Mouse (Mus musculus) brain, adult 2 months (tissue): ENCODE data around the gene Dnajc10.
A peak's percentile ranks its signal among the peaks of the same experiment; 100 is the strongest.

Experiments used
- DNase-seq: peaks from one replicate; pipeline ENCODE4 v3.0.0; 2011; ENCODE audit warnings: low read depth, low spot score

Dnajc10 gene

GRCm38 (mm10) chr2:80340537-80340936, 25.3 kb downstream of the Dnajc10 start:
- DNase-seq: no peak

- no peak for DNase-seq
Measured at GRCm38 (mm10) chr2:80354531-80354930, 39.3 kb downstream of the Dnajc10 start.

- peak; percentile 52 for DNase-seq
Measured at GRCm38 (mm10) chr2:80356656-80357231, 41.5 kb downstream of the Dnajc10 start.

- DNase-seq: no peak
Measured at GRCm38 (mm10) chr2:80371458-80371857, 56.2 kb downstream of the Dnajc10 start.

- no peak for DNase-seq
Measured at GRCm38 (mm10) chr2:80374892-80375291, 59.6 kb downstream of the Dnajc10 start.

- no peak for DNase-seq
Measured at GRCm38 (mm10) chr2:80379848-80380247, 64.6 kb downstream of the Dnajc10 start.

- DNase-seq: no peak
Measured at GRCm38 (mm10) chr2:80384447-80384846, 69.2 kb downstream of the Dnajc10 start.

GRCm38 (mm10) chr2:80386255-80386654, 71.0 kb downstream of the Dnajc10 start:
- DNase-seq: no peak

GRCm38 (mm10) chr2:80387668-80388067, 72.4 kb downstream of the Dnajc10 start:
- peak; percentile 29 for DNase-seq

- DNase-seq: peak; percentile 75
Measured at GRCm38 (mm10) chr2:80388341-80388740, 73.1 kb downstream of the Dnajc10 start.

- no peak for DNase-seq
Measured at GRCm38 (mm10) chr2:80396057-80396456, 80.8 kb downstream of the Dnajc10 start.

- no peak for DNase-seq
Measured at GRCm38 (mm10) chr2:80396864-80397263, 81.6 kb downstream of the Dnajc10 start.

- no peak for DNase-seq
Measured at GRCm38 (mm10) chr2:80398595-80399099, 83.4 kb downstream of the Dnajc10 start.
